Mouse (Mus musculus) right cerebral cortex, postnatal 10 days (tissue): ENCODE results near the gene Parp9.
"Not testable (repeated sequence)": the region's sequence is repeated elsewhere in the genome, so short reads cannot be mapped to it uniquely, and the experiment has no call there.

Experiments used
- DNase-seq, 2 experiments: peaks; one replicate each; pipeline ENCODE4 v3.0.0; 2021; ENCODE audit warnings: low spot score in 2 of 2

The Parp9 gene

DNA sequence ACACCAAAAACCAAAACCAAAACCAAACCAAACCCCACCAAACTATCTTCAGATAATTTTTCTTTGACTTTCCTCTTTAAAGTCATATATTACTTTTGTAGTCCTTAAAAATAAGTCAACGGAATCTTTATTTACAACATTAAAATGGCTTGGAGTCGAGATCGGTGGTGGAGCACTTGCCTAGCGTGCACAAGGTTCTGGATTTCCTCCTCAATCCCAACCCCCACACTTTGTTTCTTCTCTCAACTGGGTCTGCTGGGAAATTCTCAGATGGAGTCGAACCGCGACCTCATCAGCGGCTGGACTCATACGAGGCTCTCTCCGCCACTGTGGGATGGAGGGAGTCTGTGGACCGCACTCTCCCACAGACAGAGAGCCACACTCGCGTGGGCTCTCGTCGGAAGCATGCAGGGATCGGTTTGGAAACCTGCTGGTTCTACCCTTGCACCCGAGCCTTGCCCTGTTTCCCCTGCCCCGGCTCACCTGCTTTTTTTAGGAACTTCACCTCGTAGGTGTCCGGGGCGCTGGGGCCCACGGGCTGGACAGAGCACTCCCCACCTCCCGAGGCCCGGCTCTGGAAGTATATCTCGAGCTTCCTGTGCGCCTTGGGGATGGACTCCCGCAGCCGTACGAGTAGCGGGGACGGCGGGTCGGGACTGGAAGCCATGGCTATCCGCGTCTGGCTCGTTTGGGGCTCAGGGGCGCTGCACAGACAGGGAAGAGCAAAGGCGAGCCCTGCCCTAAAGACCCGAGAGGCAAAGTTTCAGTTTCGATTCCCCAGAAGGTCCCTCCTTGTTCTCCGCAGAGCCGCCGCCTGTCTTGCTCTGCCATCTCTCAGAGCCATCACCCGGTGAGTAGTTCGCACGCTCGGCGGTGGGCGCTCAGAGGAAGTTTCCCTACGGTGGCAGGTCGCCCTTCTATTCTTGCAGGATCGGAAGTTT, at the start of gene Parp9, which contains the start of gene Dtx3l:
Gene Parp9 (plus strand): TSS at position 260 of the 941 bp plus-strand sequence.
Gene Dtx3l (minus strand): TSS at position 941 of the 941 bp plus-strand sequence.
- DNase-seq, result peak; percentile 30 to 50

DNA sequence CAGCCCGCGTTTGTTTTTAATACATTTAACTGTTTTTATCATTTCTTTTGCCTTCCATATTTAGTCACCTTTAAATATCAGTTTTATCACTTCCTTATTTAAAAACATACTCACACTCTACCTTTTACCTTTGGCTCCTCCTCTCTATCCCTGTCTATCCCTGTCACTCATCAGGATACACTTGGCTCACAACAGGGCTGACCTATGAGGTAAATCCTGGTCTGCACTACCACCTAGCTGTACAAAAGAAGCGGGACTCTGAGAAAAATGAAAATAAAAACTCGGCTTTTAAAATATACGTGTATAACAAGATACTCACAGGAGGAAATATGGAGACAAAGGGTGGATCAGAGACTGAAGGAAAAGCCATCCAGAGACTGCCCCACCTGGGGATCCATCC, 49.4 kb upstream of the Parp9 start:
- DNase-seq, result no peak

DNA sequence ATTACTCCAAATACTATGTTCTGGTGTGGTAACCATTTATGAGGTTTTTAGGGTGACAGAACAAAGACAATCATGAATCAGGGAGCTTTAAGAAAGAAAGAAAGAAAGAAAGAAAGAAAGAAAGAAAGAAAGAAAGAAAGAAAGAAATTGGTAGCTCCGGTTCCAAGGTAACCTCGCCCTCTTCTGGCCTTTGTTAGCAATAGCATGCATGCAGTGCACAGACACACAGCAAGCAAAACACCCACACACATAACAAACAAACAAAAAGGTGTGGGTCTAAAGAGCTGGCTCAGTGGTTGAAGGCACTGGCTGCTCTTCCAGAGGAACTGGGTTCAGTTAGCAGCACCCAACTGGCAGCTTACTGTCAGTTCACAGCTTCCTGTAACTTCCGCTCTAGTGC, 47.6 kb upstream of the Parp9 start:
- no peak for DNase-seq

DNA sequence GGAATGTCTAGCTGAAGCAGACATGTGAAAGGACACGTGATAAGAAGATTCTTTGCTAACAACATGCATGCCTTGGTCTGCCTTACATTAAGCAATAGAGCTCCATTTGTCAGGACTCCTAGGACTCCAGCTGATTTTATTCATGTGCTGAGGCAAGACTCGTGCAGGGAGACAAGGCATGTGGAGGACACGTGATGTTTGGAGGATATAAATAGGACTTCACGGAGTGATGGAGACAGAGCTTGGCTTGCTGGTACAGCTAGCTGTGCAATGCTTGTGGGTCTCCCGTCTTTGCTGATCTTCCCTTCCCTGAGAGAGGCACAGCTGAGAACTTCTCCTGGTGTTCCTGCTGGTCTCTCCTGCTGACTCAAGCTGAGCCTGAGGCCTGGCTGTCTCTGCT, 46.7 kb upstream of the Parp9 start:
- DNase-seq, result not testable (repeated sequence)

- DNase-seq, result no peak
Observed at GRCm38 (mm10) chr16:35894997-35895396, 43.3 kb upstream of the Parp9 start.

DNA sequence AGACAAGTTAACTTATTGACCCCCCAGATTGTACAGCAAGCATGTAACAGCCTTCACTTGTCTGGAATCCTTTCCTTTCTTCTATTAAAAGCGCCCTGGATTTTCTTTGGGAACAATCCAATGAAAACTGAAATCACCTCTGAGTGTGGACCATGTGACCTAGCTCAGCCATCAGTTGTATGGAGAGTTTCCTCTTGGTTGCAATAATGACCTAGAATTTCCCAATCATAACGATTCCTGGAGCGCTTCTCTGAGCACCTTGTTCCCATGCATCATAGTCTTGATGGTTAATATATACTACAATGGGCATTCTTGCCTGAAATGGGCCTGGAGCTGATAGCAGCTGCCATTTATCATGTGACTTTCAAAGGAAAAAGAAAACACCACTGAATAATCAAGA, 37.7 kb upstream of the Parp9 start:
- no peak for DNase-seq

- no peak for DNase-seq
Observed at GRCm38 (mm10) chr16:35903014-35903640, 35.1 kb upstream of the Parp9 start.

DNA sequence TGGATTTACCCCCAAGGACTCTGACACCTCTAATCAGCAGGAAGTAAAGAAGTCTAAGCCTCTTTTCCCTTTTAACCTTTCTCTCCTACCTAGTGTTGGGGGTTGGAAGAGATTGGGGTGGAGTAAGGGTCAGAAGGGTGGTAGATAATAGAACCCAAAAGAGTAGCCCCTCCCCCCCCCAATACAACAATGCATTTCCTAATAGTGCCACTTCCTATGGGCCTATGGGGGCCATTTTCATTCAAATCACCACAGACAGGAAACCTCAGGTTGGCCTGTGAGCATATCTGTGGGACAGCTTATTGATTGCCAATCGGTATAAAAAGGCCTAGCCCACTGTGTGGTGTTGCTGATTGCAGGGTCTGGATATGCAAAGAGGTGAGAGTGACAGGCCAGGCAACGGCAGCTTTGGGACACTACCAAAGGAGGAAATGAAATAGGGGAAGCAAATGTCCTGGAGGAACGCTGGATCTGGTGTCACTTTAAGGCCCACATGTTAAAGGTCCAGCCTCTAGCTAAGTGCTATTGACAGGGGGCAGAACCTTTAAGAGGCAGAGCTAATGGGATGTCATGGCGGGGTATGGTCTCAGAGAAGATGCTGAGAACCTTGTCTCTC, 34.0 kb upstream of the Parp9 start:
- DNase-seq, result no peak

- DNase-seq, result no peak
Observed at GRCm38 (mm10) chr16:35905355-35905754, 32.9 kb upstream of the Parp9 start.

GRCm38 (mm10) chr16:35905819-35906485, 32.3 kb upstream of the Parp9 start:
- no peak for DNase-seq

DNA sequence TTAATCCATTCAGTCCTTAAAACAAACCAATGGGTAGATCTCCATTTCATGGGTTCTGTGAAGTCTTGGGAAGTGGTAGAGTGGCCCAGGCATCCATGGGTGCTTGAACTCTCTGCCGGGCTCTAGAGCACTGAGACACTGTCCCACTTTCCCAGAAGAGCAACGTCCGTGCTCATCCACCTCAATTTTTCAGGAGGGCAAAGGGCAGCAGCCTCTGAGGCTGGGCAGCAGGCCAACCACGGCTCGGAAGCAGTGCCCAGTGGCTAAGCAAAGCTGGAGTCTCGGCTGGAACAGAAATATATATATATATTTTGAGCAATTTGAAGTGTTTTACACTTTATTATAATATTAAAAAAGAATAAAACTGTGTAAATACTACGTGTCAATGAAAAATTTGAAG, 31.4 kb upstream of the Parp9 start:
- DNase-seq, result no peak

GRCm38 (mm10) chr16:35907432-35908201, 30.7 kb upstream of the Parp9 start:
- DNase-seq, result no peak

DNA sequence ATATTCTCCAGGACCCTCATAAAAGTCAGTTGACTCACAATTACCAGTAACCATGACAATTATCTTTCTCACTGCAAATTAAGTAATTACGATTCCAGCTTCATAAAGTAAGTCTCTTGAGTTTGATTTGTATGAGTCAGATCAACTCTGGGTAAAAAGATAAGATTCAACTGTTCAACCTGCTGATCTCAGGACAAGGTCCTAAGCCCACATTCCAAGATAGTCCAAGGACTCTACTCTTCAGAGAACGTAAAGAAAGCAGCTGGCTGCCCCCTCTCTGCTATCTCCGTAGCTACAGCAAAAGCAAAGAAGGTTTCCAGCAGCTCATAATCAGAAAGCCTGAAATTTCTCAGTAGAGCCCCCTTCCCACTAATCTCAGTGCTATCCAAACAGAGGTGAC, 26.8 kb upstream of the Parp9 start:
- no peak for DNase-seq

DNA sequence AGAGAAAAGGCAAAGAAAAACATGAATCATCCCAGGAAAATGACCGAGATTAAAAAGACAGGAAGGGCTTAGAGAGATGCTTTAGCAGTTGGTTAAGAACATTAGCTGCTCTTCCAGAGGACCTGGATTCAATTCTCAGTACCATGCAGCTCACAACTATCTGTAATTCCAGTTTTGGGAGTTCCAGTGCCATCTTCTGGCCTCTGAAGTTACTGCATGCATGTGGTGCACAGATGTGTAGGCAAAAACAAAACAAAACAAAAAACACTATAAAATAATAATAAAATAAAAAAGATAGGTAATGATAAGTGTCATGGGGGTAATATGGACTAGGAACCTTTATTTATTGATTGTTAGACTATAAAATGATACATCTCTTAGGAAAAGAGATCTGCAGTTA, 24.7 kb upstream of the Parp9 start:
- no peak for DNase-seq

GRCm38 (mm10) chr16:35914301-35914700, 24.0 kb upstream of the Parp9 start:
- DNase-seq, result no peak

GRCm38 (mm10) chr16:35918721-35919543, 19.3 kb upstream of the Parp9 start:
- DNase-seq, result no peak

- DNase-seq, result no peak
Observed at GRCm38 (mm10) chr16:35921676-35922235, 16.5 kb upstream of the Parp9 start.

GRCm38 (mm10) chr16:35922301-35922895, 15.9 kb upstream of the Parp9 start:
- no peak for DNase-seq

DNA sequence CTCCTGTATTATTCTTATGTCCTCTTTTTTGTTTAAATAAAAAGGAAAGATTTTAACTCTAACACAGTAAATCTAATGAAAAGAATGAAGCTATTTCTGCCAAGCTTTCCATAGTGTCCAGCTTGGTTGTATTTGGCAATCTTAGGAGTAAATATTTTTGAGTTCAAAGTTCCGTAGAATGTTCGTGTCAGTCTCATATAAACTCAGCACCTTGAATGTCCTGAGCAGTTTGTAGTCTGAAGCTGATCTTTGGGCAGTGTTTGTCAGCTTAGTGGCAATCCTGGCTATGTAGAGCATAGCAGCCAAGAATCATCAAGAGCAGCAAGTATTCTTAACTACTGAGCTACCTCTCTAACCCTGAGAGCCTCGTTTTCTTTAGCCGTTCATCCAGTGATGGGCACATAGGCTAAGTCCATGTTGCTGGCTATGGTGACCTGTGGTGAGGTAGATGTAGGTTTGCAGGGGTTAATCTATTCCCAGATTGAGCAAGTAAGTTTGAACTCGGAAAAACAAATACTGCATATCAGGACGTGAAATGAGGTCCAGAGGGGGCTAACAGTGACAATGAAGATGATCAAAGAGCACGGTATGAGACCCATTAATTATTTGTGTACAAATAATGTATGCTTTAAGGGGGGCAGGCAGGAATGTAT, 14.6 kb upstream of the Parp9 start:
- no peak for DNase-seq
